Mouse (Mus musculus) myocyte (in vitro differentiated cells): ENCODE results near the gene Susd1.

ENCODE experiments used
- E2F4 ChIP-seq: IDR thresholded peaks from one replicate; pipeline ENCODE4 v1.6.1; 2011; ENCODE audit warnings: mild to moderate bottlenecking, control low read depth, moderate library complexity; ENCODE audit not compliant: insufficient read depth
- POLR2A ChIP-seq: IDR thresholded peaks from one replicate; pipeline ENCODE4 v1.6.1; 2011; ENCODE audit warnings: low read depth, mild to moderate bottlenecking, control low read depth, moderate library complexity; ENCODE audit not compliant: insufficient read length

DNA sequence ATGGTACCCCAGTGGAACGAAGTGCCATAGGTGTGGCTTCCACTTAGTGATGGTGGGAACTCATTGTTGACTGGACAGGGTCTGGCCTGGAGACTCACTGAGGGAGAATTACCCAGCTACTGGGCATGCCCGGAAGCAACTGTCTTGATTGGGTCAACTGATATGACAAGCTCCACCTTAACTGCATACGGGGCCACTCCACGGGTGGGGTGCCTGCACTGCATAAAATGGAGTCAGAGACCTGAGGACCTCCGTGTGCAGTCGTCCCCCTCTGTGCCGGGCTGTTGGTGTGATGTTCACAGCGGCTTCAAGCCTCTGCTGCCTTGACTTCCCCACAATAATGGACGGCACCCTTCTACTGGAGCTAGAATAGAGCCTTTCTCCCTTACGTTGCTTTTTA lies 79.5 kb downstream of the Susd1 start:
- TF ChIP-seq POLR2A, result no peak
- TF ChIP-seq E2F4, result no peak
